Mouse (Mus musculus) kidney, postnatal 25 days (tissue): ENCODE results near the gene Gm14851.
A peak's percentile ranks its signal among the peaks of the same experiment; 100 is the strongest.
"Not testable (repeated sequence)": the region's sequence is repeated elsewhere in the genome, so short reads cannot be mapped to it uniquely, and the experiment has no call there.

ENCODE experiments used
- DNase-seq, 2 experiments: peaks; one replicate each; pipeline ENCODE4 v3.0.0; 2021; ENCODE audit warnings: mixed read lengths in 2 of 2

Gm14851 gene

DNA sequence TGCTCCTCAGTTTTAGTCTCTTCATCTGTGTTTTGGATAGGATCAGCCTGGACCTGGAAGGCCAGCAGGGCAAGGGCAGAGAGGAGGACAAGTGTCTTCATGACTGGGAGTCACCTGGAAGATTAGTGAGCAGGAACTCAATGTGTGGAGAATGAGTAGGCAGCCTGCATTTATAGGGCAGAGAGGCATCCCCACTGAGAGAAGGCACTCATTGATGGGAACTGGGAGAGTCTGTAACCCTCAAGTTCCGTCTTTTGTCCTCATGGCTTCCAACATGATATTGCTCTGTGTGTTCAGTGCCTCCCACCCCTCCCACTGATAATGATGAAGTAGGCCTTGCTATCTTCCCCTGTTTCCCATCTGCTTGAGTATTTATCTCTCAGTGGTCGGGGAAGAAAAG is at the start of gene Gm14851:
TSS of gene Gm14851 (minus strand) at position 101 of the 400 bp plus-strand sequence.
- DNase-seq: not testable (repeated sequence)

DNA sequence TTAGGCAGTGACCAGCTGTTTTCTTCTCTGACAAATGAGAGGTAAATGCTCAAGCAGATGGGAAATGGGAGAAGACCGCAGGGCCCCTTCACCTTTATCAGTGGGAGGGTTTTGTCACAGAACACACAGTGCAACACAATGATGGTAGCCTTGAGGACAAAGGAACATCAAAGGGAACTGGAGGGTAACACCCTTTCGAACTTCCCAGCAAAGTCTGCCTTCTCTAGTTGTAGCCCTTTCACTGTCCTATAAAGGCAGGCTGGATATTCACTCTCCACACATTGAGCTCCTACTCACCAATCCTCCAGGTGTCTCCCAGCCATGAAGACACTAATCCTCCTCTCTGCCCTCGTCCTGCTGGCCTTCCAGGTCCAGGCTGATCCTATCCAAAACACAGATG is 38.5 kb upstream of the Gm14851 start, which contains the start of gene Defa30:
TSS of gene Defa30 (plus strand) at position 301 of the 400 bp plus-strand sequence.
- not testable (repeated sequence) for DNase-seq

DNA sequence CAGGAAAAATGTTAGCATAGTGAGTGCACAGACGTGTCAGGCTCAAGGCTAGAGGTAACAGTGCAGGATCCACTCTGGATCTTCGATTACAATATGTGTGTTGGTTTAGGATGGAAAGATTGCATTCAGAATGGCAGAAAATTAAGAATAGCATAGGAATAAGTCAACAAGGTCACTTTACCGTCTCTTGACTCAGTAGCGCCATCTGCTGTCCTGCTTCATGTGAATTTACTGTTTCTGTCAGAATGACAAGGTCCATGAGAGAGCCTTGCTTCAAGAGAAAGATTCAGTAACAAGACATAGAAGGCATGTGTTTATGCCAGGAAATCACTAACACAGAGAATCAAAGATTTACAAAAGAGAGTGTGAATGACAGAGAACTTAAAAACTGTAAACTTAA is 2.7 kb downstream of the Gm14851 start:
- DNase-seq: peak in 1 of 2 experiments; percentile 8

DNA sequence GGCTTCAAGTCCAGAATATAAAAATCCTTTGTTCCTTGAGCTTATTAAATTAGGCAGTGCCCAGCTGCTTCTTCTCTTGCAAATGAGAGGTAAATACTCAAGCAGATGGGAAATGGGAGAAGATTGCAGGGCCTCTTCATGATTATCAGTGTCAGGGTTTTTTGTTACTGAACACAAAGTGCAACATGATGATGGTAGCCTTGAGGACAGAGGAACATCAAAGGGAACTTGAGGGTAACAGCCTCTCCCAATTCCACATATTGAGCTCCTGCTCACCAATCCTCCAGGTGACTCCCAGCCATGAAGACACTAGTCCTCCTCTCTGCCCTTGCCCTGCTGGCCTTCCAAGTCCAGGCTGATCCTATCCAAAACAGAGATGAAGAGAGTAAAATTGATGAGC is 11.7 kb downstream of the Gm14851 start, which contains the start of gene Defa25:
TSS of gene Defa25 (plus strand) at position 301 of the 400 bp plus-strand sequence.
- DNase-seq: not testable (repeated sequence)

DNA sequence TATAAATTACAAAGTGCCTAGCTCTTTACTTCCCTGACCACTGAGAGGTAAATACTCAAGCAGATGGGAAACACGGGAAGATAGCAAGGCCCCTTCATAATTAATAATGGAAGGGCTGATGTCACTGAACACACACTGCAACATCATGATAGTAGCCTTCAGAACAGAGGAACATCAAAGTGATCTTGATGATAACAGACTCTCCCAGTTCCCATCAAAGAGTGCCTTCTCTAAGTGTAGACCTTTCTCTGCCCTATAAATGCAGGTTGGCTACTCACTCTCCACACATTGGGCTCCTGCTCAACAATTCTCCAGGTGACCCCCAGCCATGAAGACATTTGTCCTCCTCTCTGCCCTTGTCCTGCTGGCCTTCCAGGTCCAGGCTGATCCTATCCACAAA is 31.1 kb downstream of the Gm14851 start, which contains the start of gene Defa35:
TSS of gene Defa35 (plus strand) at position 301 of the 400 bp plus-strand sequence.
- not testable (repeated sequence) for DNase-seq

DNA sequence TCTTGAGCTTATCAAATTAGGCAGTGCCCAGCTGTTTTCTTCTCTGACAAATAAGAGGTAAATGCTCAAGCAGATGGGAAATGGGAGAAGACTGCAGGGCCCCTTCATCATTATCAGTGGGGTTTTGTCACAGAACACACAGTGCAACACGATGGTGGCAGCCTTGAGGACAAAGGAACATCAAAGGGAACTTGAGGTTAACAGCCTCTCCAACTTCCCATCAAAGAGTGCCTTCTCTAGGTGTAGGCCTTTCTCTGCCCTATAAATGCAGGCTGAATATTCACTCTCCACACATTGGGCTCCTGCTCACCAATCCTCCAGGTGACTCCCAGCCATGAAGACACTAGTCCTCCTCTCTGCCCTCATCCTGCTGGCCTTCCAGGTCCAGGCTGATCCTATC is 41.1 kb downstream of the Gm14851 start, which contains the start of gene Defa23:
TSS of gene Defa23 (plus strand) at position 301 of the 400 bp plus-strand sequence.
- DNase-seq: not testable (repeated sequence)
